Mouse (Mus musculus): ENCODE results near the gene Syngr2. TPM values are rescaled to one million over a fixed set of nuclear protein-coding genes. Genes with fewer than 3 reads are reported as not detected.

The Syngr2 gene
- 193 and 244 TPM in 2 replicates for polyA plus RNA-seq (2012)

GRCm38 (mm10) chr11:117809407-117810311, at the start of gene Syngr2, which contains the start of gene Gm20708:
Syngr2 (plus strand) TSS chr11:117809668.
Gm20708 (plus strand) TSS chr11:117809668.

GRCm38 (mm10) chr11:117781993-117782704, 27.3 kb upstream of the Syngr2 start, which contains the start of the genes Tmc8 and Tmc6:
Tmc8 (plus strand) TSS chr11:117782076.
Tmc6 (minus strand) TSS chr11:117782198.

GRCm38 (mm10) chr11:117797511-117798159, 11.8 kb upstream of the Syngr2 start, which contains the start of gene 6030468B19Rik:
6030468B19Rik (plus strand) TSS chr11:117797660.

GRCm38 (mm10) chr11:117825333-117826101, 16.0 kb downstream of the Syngr2 start, which contains the start of the genes Afmid and Tk1:
Afmid (plus strand) TSS chr11:117825924.
Tk1 (minus strand) TSS chr11:117826092.

GRCm38 (mm10) chr11:117848985-117849671, 39.7 kb downstream of the Syngr2 start, which contains the start of gene Birc5:
Birc5 (plus strand) TSS chr11:117849251.

GRCm38 (mm10) chr11:117860601-117861000, 51.1 kb downstream of the Syngr2 start, which contains the start of gene Tmem235:
Tmem235 (plus strand) TSS chr11:117860752.

Other genes starting within 250 kb of the Syngr2 start
- gene Tnrc6c, start 155.4 kb upstream of the Syngr2 start, polyA plus RNA-seq (2012): 18.4 and 23.4 TPM in 2 replicates
- gene Tmc8, start 27.6 kb upstream of the Syngr2 start, polyA plus RNA-seq (2012): 23.3 and 26.8 TPM in 2 replicates
- gene Tmc6, start 27.5 kb upstream of the Syngr2 start, polyA plus RNA-seq (2012): 83.9 and 97.7 TPM in 2 replicates
- gene 6030468B19Rik, start 12.0 kb upstream of the Syngr2 start, polyA plus RNA-seq (2012): 2.3 and 3.0 TPM in 2 replicates
- 0.17 and 0.75 TPM in 2 replicates for gene Gm20708, start within 50 bp of the Syngr2 start, polyA plus RNA-seq (2012)
- 2.6 and 2.7 TPM in 2 replicates for gene Afmid, start 16.3 kb downstream of the Syngr2 start, polyA plus RNA-seq (2012)
- gene Tk1, start 16.4 kb downstream of the Syngr2 start, polyA plus RNA-seq (2012): 61.3 and 76.1 TPM in 2 replicates
- gene Birc5, start 39.6 kb downstream of the Syngr2 start, polyA plus RNA-seq (2012): 85.9 and 113 TPM in 2 replicates
- not detected in 2 replicates for gene Tmem235, start 51.1 kb downstream of the Syngr2 start, polyA plus RNA-seq (2012)
- 7.1 and 9.7 TPM in 2 replicates for gene Tha1, start 63.8 kb downstream of the Syngr2 start, polyA plus RNA-seq (2012)
- 76.3 and 85.8 TPM in 2 replicates for gene Socs3, start 160.4 kb downstream of the Syngr2 start, polyA plus RNA-seq (2012)
- 46.0 and 50.7 TPM in 2 replicates for gene Pgs1, start 176.6 kb downstream of the Syngr2 start, polyA plus RNA-seq (2012)